Mouse (Mus musculus) c-Kit-positive CD71-negative TER-119-negative erythroid progenitor cells, embryonic 14.5 days (primary cell): ENCODE data around the gene Teddm1b.

Experiments
- DNase-seq: peaks from one replicate; pipeline ENCODE4 v3.0.0-alpha.2; 2013; ENCODE audit warnings: low read depth

Teddm1b gene

DNA sequence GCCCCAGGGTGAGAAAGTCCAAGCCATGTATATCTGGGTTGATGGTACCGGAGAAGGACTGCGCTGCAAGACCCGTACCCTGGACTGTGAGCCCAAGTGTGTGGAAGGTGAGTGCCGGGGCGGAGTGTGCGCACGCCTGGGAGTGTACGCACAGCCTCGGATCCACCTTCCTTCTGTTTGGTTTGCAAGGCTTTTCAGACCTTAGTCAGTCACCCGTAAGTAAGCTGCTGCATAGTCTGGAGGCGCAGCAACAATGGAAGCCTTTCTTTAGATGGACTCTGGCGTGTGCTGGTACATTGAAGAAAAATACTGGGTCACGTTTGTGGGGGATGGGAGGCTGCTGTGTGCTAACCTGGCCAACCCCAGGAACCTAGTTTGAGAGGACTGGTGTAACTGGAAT, 28.9 kb downstream of the Teddm1b start:
- DNase-seq, result no peak

DNA sequence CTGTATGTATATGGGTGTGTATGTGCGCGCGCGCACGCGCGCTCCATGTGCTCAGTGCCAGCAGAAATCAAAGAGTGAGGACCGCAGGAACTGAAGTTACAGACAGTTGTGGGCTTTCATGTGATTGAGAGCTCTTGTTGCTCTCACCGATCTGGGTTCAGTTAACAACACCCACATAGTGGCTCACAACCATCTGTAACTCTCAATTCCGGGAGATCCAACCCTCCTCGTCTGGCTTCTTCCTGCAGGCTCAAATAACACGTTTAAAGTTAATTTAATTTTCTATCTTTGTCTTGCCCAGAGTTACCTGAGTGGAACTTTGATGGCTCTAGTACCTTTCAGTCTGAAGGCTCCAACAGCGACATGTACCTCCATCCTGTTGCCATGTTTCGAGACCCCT, 30.1 kb downstream of the Teddm1b start:
- no peak for DNase-seq

DNA sequence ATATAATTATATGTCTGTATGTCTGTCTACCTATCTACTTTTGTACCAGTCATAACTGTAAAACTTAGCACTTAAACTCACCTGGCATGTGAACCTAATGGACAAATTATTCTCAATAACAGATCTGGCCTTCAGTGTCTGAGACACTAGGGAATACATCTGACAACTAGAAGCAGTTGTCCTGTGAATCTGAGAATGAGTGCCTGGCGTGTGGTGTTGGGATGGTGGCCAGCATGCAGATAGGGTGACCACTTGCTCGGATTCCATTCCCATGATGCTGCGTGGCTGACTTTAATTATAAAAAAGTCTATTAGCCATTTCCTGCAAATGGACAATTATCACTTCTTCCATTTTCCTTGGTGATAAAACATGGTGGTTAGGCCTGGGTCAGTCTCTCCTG, 31.7 kb downstream of the Teddm1b start:
- DNase-seq, result no peak

DNA sequence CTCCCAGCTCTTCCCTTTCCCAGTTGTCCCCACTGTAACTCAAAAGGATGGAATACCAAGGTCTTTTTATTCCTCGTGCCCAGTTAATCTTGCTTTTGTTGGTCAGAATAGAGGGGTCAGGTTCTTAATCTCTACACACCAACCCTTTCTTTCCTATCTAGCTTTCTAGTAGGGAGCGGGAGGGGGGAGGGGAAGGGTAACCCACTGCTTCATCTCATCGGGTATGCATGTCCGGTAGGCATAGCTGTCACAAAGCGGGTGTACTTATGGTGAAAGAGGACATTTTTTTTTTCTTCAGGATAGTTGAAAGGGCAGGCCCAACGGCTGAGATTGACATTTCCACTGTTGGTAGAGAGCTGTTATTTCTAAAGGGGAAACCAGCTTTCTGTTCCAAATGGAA, 34.1 kb downstream of the Teddm1b start:
- no peak for DNase-seq

DNA sequence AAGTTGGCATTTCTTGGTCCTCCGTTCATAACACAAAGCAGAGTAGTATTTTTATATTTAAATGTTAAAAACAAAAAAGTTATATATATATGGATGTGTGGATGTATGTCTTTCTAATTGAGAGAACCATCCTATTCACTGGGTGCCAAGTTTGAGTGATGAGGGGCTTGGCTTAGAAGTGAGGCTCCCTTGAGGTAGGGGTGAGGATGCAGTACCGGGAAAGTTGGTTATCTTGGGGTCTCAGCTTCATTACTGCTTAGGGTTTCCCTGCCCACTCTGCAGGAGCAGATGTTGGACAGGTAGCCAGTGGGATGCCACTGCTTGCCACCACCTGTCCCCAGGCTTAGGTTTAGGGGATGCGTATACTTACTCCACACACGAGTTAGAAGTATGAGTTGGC, 34.6 kb downstream of the Teddm1b start:
- DNase-seq, result no peak

DNA sequence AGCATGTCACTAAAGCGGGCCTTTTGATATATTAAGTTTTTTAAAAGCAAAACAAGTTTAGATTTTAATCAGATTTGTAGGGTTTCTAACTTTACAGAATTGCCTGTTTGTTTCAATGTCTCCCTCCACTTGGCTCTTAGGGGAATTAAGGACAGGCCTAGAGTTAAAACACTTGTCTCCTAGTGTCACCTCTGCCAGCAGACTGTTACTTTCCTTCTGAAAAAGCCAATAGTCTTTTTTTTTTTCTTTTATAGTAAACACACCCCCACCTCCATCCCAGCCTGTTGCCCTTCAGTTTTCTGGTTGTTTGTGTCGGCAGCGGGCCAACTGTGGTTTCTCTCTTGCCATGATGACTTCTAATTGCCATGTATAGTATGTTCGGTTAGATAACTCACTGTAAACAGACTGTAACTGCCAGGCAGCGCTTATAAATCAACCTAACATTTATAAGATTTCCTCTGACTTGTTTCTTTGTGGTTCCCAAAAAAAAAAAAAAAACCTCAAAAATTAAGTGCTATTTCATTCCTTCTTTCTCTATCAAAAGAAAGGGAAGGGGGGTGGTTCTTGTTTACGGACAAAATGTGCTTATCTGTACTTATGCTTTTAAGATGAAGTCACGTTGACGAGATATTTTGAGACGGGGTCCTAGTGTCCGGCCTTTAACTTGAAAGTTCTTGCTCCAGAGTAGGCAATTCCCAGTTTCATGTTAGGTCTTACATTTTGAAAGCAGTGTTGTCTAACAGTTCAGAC, 35.2 kb downstream of the Teddm1b start:
- no peak for DNase-seq

DNA sequence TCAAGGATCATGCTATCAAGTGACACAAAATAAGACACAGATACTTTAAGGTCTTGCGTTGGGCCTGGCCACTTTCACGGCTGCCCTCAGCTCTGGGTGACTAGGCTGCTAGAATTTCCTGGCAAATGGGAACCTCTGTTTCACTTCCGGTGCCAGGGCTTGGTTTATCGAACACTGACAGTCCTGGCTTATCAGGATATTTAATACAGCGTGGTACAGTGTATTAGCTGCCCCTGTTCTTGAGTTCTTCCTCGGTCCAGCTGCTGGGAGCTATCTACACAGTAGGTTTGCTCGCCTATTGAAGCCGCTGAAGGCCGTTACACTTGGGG, 35.8 kb downstream of the Teddm1b start:
- no peak for DNase-seq

DNA sequence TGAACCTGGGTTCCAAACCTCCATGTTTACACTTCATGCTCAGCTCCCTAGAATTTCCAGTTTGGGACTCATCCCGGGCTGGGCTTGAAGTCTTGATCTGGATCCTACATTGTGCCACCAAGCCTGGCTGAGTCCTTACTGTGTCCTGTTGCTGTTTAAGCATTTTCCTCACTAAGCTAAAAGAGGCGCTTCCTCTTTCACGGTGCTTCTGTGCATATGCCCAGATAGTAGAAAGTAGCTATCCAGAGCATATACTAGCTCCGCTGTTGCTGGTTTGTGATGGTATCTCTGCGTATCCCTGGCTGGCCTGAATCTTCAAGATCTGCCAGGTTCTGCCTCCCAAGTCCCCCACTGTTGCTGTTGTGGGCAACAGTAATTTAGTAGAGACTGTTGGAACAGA, 36.3 kb downstream of the Teddm1b start:
- DNase-seq, result no peak

DNA sequence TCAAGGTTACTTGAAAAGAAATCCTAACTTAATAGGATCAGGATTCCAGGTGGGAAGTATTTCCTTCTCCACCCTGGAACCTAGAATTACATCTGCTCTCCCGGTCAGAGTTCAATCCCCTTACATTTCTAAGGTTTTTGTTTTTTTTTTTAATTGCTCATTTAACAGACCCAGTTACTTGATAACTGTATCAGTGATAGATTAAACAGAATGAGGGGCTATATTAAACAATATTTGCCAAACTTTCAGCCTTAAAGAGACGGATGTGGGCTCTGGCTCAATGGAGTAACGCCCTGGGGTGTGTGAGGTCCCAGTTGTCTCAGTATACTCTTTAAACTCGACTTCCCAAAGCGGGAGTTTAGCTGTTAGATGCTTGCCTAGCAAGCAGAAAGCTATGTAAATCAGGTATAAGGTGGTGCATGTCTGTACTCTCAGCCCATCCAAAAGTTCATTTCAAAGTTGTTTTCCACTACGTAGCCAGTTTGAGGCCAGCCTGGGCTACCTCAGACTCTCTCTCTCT, 37.2 kb downstream of the Teddm1b start:
- no peak for DNase-seq

DNA sequence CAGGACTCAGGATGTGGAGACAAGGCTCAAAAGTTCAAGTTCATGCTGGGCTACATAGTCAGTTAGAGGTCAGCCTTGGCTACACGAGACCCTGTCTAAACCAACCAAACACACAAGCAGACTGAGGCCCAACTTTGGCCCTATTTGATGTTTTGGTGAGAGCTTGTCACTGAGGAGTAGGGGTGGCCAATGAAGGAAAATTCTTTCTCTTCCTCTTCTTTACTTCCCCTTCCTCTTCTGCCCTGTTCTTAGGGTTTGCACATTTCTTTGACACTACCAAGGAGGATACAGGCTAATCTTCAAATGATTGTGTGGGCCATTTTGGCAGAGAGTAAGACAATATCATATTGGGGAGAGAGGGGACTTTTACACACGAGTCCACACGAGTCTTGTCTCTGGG, 39.7 kb downstream of the Teddm1b start:
- DNase-seq, result no peak

DNA sequence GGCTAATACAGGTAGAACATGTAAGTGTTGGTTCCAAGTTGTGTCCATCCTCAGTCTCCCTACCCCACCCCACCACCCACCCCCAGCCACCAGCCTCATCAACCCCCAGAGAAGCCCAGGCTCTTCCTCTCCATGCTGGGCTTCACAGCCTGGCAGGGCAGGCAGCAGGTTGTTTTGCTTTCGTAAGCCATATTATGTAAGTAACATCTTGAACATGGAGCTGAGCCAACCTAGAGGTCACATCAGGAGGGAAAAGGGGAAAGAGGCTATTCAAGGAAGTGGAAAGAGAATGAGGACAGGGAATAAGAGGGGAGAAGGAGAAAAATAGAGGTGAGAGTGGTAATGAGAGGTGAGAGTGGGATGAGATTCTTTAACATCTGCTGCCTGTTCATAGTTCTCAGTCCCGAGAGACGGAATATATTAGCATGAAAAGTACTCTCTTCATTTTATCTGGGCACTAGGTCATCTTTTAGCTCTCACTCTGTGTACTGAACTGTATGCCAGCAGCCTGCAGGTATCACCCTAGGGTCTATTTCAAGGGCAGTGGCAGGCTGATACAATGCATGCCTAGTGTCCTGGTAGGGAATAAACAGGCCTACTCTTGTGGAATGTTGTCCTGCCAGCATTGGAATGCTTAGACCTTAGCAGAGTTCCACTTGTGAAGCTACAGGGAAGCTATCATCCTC, 44.5 kb downstream of the Teddm1b start:
- DNase-seq, result no peak

DNA sequence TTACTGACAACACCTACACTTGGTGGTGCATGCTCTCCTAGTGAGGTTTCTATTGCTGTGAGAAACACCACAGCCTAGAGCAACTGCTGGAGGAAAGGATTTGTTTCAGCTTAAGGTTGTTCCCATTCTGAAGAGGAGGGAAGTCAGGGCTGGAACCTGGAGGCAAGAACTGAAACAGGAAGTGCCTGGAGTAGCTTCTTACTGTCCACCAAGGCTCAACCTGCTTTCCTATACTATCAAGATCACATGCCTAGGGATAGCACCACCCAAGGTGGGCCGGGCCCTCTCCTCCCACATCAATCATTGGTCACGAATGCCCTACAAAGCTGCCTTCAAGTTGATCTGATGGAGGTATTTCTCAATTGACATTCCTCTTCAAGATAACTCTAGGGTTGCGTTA, 47.5 kb downstream of the Teddm1b start:
- DNase-seq, result no peak

DNA sequence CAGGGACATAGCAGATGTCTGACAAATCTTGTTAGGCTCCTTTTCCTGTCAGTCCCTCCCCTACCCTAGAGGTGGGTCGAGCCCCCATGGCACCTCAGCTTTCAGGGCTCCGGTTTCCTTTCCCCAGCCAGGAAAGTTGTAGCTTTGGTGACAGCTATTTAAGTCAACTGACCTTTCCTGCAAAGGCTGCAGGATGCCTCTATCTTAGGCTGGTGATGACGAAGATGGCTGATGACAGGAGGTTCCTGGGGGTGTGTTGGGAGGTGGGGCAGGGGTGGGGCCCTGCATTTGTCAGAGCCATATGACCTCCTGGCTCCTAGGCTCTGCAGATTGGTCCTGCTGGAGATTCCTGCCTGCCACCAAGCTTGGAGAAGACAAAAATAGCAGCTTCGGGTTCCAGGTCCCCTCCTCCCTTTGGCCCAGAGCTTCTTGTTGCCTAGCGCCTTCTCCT, 48.5 kb downstream of the Teddm1b start:
- DNase-seq, result no peak

DNA sequence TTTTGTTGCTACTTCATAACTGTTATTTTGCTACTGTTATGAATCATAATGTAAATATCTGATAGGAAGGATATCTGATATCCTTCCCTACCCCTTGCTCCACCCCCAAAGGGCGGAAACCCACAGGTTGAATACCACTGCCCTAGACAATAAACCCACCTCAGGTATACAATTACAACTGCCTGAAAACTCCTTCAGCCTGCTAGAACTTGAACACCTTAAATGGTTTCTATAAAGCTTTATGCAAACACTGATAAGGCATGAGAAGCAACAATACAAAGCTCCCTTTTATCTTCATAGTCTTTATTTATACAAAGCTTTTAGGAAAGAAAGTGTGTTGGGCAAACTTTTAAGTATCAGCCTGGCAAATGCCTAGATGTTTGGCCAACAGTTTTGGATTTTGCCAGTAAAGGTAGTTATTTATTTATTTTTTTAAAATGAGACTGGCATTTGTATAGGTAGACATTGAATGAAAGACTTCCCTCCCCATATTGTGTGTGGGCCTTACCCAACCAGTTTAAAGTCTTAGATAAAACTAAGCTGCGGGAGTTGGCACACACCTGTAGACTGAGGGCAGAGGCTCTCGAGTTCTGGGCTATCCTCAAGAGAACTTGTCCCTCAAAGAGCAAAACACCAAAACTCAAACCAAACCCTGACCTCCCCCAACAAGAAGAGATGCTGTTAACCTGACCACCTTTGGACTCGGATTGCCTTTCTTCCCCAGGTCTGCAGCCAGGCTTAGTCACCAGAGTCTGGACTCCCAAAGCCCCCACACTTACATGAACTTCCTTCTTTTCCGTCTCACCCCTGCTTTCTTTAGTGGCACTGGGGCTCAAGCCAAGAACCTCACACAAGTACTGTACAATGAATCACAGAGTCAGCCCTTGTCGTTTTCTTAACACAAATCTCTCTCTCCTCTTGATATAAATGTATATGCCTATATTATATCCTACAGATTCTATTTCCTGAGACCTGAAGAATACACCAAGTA, 50.5 kb downstream of the Teddm1b start:
- DNase-seq, result no peak
